Mouse (Mus musculus) heart, postnatal 0 days (tissue): ENCODE measurements around the gene Plxna4.

Experiments used
- CTCF ChIP-seq: IDR thresholded peaks from 2 replicates; pipeline ENCODE4 v1.5.1; 2016; ENCODE audit warnings: antibody characterized with exemption, control low read depth, low read depth
- EP300 ChIP-seq: IDR thresholded peaks from 2 replicates; pipeline ENCODE4 v1.6.1; 2016; ENCODE audit warnings: antibody characterized with exemption, low read depth

DNA sequence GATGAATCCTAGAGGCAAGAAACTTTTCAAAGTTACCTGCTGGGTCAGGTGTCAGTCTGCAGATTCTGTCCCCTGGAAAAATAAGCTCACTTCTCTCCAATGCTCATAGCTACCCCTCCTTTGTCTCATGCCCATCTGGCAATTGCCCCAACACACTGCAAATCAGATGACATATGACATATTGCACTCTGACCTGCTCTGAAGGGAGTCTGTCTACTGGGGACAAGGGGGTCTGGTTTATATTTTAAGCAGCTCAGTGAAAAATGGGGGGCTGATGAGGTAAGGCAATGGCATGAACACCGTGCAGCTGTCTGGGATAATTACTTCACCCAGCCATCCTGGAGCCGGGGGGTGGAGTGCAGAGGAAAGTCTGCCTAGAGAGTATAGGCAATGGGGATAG, 142.7 kb downstream of the Plxna4 start:
- TF ChIP-seq CTCF (no peak), EP300 (no peak)
